Comparison of ENCODE assay signal across 30 mouse cellular contexts in genomic region chr12:24661100-24661499, GRCm38 (mm10). TPM values are rescaled to one million over a fixed set of nuclear protein-coding genes. Genes with fewer than 3 reads are reported as not detected.
A peak's percentile ranks its signal among the peaks of the same experiment; 100 is the strongest.
DNase-seq lines count a peak whose midpoint lies in the region; ATAC-seq and TF ChIP-seq lines count a peak whose summit lies in the region.
"Had no signal": no experiment of that assay in that cellular context is flagged by ENCODE, and none has a peak within 500 bp of the region (broad histone marks: within the 10 kb centered on the region; RNA-seq: fewer than 3 reads in every experiment).

No protein-coding gene starts in this region.

- no peaks in the 10 kb centered on the region for H3K27me3 ChIP-seq in heart, adult 2 months (ENCODE audit: control insufficient read depth, insufficient read depth, low read length)
- H3K27me3 ChIP-seq in kidney, embryonic 15.5 days = no peaks in the 10 kb centered on the region
- H3K27me3 ChIP-seq in liver, embryonic 15.5 days = no peaks in the 10 kb centered on the region
- no peaks in the 10 kb centered on the region for H3K27me3 ChIP-seq in liver, embryonic 12.5 days (replicated peaks)
- H3K27me3 ChIP-seq: embryonic facial prominence, embryonic 15.5 days; forebrain, embryonic 12.5 days; heart, embryonic 13.5 days; hindbrain, embryonic 15.5 days; limb, embryonic 15.5 days had no signal

- intact Hi-C loops in heart, adult 2 months (cut with DNase I) = no loop called here

- peaks cover 32% of the 10 kb centered on the region for H3K36me3 ChIP-seq in heart, adult 2 months (ENCODE audit: control insufficient read depth, insufficient read depth, low read length)
- peaks cover 73% of the 10 kb centered on the region for H3K36me3 ChIP-seq in kidney, embryonic 15.5 days
- peaks cover 80% of the 10 kb centered on the region for H3K36me3 ChIP-seq in liver, embryonic 15.5 days (replicated peaks)
- peaks cover 73% of the 10 kb centered on the region for H3K36me3 ChIP-seq in liver, embryonic 12.5 days

- H3K9me3 ChIP-seq in kidney, embryonic 15.5 days (replicated peaks) = no peaks in the 10 kb centered on the region
- no peaks in the 10 kb centered on the region for H3K9me3 ChIP-seq in liver, embryonic 15.5 days (replicated peaks)
- H3K9me3 ChIP-seq in liver, embryonic 12.5 days (replicated peaks) = no peaks in the 10 kb centered on the region
- H3K9me3 ChIP-seq: embryonic facial prominence, embryonic 10.5 days; embryonic facial prominence, embryonic 15.5 days; forebrain, embryonic 12.5 days; G1E; heart, embryonic 13.5 days; hindbrain, embryonic 10.5 days; hindbrain, embryonic 15.5 days; limb, embryonic 15.5 days had no signal

- H3K4me1 ChIP-seq in heart, adult 2 months (ENCODE audit: control insufficient read depth, insufficient read depth, low read length) = peaks cover 10% of the 10 kb centered on the region
- peaks cover 8% of the 10 kb centered on the region for H3K4me1 ChIP-seq in kidney, embryonic 15.5 days
- H3K4me1 ChIP-seq in liver, embryonic 15.5 days (replicated peaks) = peaks cover 46% of the 10 kb centered on the region
- peaks cover 35% of the 10 kb centered on the region for H3K4me1 ChIP-seq in liver, embryonic 12.5 days

- no peak for TF ChIP-seq POLR2A in heart, adult 2 months (IDR thresholded peaks at IDR 0.05; ENCODE audit: insufficient read depth, low read depth, low read length)

- H3K9ac ChIP-seq in heart, adult 2 months (ENCODE audit: low read depth, low read length) = no peak overlapping the region
- H3K9ac ChIP-seq in kidney, embryonic 15.5 days = no peak overlapping the region
- H3K9ac ChIP-seq in liver, embryonic 15.5 days = no peak overlapping the region
- H3K9ac ChIP-seq in liver, embryonic 12.5 days = no peak overlapping the region
- H3K9ac ChIP-seq: embryonic facial prominence, embryonic 15.5 days; forebrain, embryonic 12.5 days; forebrain, postnatal 0 days; heart, embryonic 13.5 days; hindbrain, embryonic 15.5 days; limb, embryonic 15.5 days; lung, embryonic 14.5 days had no signal

- DNase-seq in heart, adult 2 months = peak in 1 of 2 experiments; percentile 45
- DNase-seq in heart, adult 11 months = no peak
- peak; percentile 70 for DNase-seq in kidney, adult 11 months
- peak; percentile 77 for DNase-seq in kidney, postnatal 36 days
- DNase-seq in adrenal gland, postnatal 10 days = no peak
- DNase-seq: adrenal gland, adult 8-10 months; cerebellum, adult 8-10 months; cerebellum, postnatal 25 days; forebrain, postnatal 0 days; lung, embryonic 14.5 days; lung, postnatal 14 days; midbrain, embryonic 14.5 days; retina, postnatal 1 day; right cerebral cortex, postnatal 25 days; spleen, adult 18-20 months; thymus, postnatal 14 days had no signal

- WGBS in heart, adult 2 months = 44% methylated on average over 4 of the region's 4 CpGs
- WGBS in kidney, embryonic 15.5 days = 86% methylated on average over 4 of the region's 4 CpGs
- 58% methylated on average over 4 of the region's 4 CpGs for WGBS in liver, embryonic 15.5 days (ENCODE audit: insufficient replicate concordance)
- 73% methylated on average over 4 of the region's 4 CpGs for WGBS in liver, embryonic 12.5 days (ENCODE audit: insufficient replicate concordance)

- no peak for TF ChIP-seq CTCF in heart, adult 2 months (IDR thresholded peaks at IDR 0.05)

- no peak overlapping the region for H3K4me2 ChIP-seq in kidney, embryonic 15.5 days
- H3K4me2 ChIP-seq in liver, embryonic 15.5 days = no peak overlapping the region
- no peak overlapping the region for H3K4me2 ChIP-seq in liver, embryonic 12.5 days
- H3K4me2 ChIP-seq: embryonic facial prominence, embryonic 15.5 days; forebrain, embryonic 12.5 days; heart, embryonic 13.5 days; hindbrain, embryonic 15.5 days; limb, embryonic 15.5 days; lung, embryonic 14.5 days had no signal

- H3K79me2 ChIP-seq in heart, adult 2 months (replicated peaks; ENCODE audit: control insufficient read depth, insufficient read depth, low read length) = peaks cover 4% of the 10 kb centered on the region

- peak; percentile 31; the same call in 1 of the 2 replicates for TF ChIP-seq EP300 in heart, adult 2 months (IDR thresholded peaks at IDR 0.05; ENCODE audit: insufficient read depth, low read depth, low read length)

- ATAC-seq in kidney, embryonic 15.5 days (replicated peaks; ENCODE audit: low FRiP score) = no peak
- ATAC-seq in liver, embryonic 15.5 days (ENCODE audit: insufficient read depth) = peak; percentile 48; the same call in 1 of the 2 replicates
- ATAC-seq in liver, embryonic 12.5 days = no peak
- ATAC-seq: forebrain, postnatal 0 days; inflammation-experienced regulatory T-cells, adult 6 months had no signal

- no peak overlapping the region for H3K4me3 ChIP-seq in heart, adult 2 months
- H3K4me3 ChIP-seq in kidney, embryonic 15.5 days (replicated peaks) = no peak overlapping the region
- H3K4me3 ChIP-seq in liver, embryonic 15.5 days (replicated peaks) = no peak overlapping the region
- H3K4me3 ChIP-seq in liver, embryonic 12.5 days = no peak overlapping the region
- H3K4me3 ChIP-seq: embryonic facial prominence, embryonic 10.5 days; embryonic facial prominence, embryonic 15.5 days; forebrain, embryonic 12.5 days; heart, embryonic 13.5 days; hindbrain, embryonic 10.5 days; hindbrain, embryonic 15.5 days; limb, embryonic 15.5 days had no signal

- H3K27ac ChIP-seq in heart, adult 2 months = no peak overlapping the region
- no peak overlapping the region for H3K27ac ChIP-seq in kidney, embryonic 15.5 days
- H3K27ac ChIP-seq in liver, embryonic 15.5 days (replicated peaks) = no peak overlapping the region
- H3K27ac ChIP-seq in liver, embryonic 12.5 days = no peak overlapping the region
- H3K27ac ChIP-seq: embryonic facial prominence, embryonic 10.5 days; embryonic facial prominence, embryonic 15.5 days; forebrain, embryonic 12.5 days; heart, embryonic 13.5 days; hindbrain, embryonic 10.5 days; hindbrain, embryonic 15.5 days; kidney, postnatal 0 days; limb, embryonic 15.5 days had no signal

RNA-seq across cellular contexts. Expression of gene Klf11, which starts 10.0 kb away (rescaled TPM):
- 10 to 100 TPM in 1 of 2 experiments, 1 to 10 TPM in 1; 7.8 to 13.5 TPM for total RNA-seq in heart, adult 2 months (2021)
- 8.8 and 15.1 TPM in 2 replicates for polyA plus RNA-seq in heart, adult 2 months (2012; rRNA removed)
- polyA plus RNA-seq in kidney, embryonic 15.5 days (2015; fragmentation: Nextera tagmentation; extraction: Ambion mirVana) = 12.4 and 13.2 TPM in 2 replicates
- polyA plus RNA-seq in liver, embryonic 15.5 days (2015; fragmentation: Nextera tagmentation; extraction: Ambion mirVana) = 9.3 and 10.2 TPM in 2 replicates
- polyA plus RNA-seq in liver, embryonic 12.5 days (2016; fragmentation: Nextera tagmentation; extraction: Ambion mirVana) = 9.2 and 10.6 TPM in 2 replicates
- 10 to 100 TPM; 20.5 to 21.4 TPM for total RNA-seq in adrenal gland, postnatal 10 days (2021)

RNA-seq across cellular contexts. Expression of gene Cys1, which starts 20.5 kb away (rescaled TPM):
- total RNA-seq in heart, adult 2 months (2021) = 1 to 10 TPM; 3.3 to 4.0 TPM
- 5.6 and 7.4 TPM in 2 replicates for polyA plus RNA-seq in heart, adult 2 months (2012; rRNA removed)
- polyA plus RNA-seq in kidney, embryonic 15.5 days (2015; fragmentation: Nextera tagmentation; extraction: Ambion mirVana) = 10.8 and 11.9 TPM in 2 replicates
- 0.61 and 0.76 TPM in 2 replicates for polyA plus RNA-seq in liver, embryonic 15.5 days (2015; fragmentation: Nextera tagmentation; extraction: Ambion mirVana)
- 0.56 and 1.0 TPM in 2 replicates for polyA plus RNA-seq in liver, embryonic 12.5 days (2016; fragmentation: Nextera tagmentation; extraction: Ambion mirVana)
- 1 to 10 TPM; 2.7 to 4.4 TPM for total RNA-seq in adrenal gland, postnatal 10 days (2021)
- total RNA-seq: G1E; monocyte, adult 5-6 weeks had no signal
- polyA plus RNA-seq: G1E; inflammation-experienced regulatory T-cells, adult 6 months had no signal

RNA-seq across cellular contexts. Expression of gene Rrm2, which starts 46.9 kb away (rescaled TPM):
- total RNA-seq in heart, adult 2 months (2021) = 1 to 10 TPM; 1.8 to 2.1 TPM
- 0.82 and 1.7 TPM in 2 replicates for polyA plus RNA-seq in heart, adult 2 months (2012; rRNA removed)
- 246 and 248 TPM in 2 replicates for polyA plus RNA-seq in kidney, embryonic 15.5 days (2015; fragmentation: Nextera tagmentation; extraction: Ambion mirVana)
- polyA plus RNA-seq in liver, embryonic 15.5 days (2015; fragmentation: Nextera tagmentation; extraction: Ambion mirVana) = 444 and 469 TPM in 2 replicates
- polyA plus RNA-seq in liver, embryonic 12.5 days (2016; fragmentation: Nextera tagmentation; extraction: Ambion mirVana) = 531 and 552 TPM in 2 replicates
- total RNA-seq in adrenal gland, postnatal 10 days (2021) = 10 to 100 TPM; 43.7 to 50.5 TPM

Comparison
In these comparisons a context has a peak if more than half of its experiments do, and no peak if none do; other contexts are left out.
1. DNase-seq: peak in kidney, adult 11 months (single experiment) and kidney, postnatal 36 days (2 of 2); none in heart, adult 11 months (single experiment) and adrenal gland, postnatal 10 days (single experiment).
2. RNA of gene Rrm2, which starts 46.9 kb away (polyA plus RNA-seq): 531 to 552 TPM in liver, embryonic 12.5 days, 444 to 469 TPM in liver, embryonic 15.5 days and 246 to 248 TPM in kidney, embryonic 15.5 days; 0.82 to 1.7 TPM in heart, adult 2 months; every median in the first group is over 10 times any median in the second.